In the genomic region with DNA sequence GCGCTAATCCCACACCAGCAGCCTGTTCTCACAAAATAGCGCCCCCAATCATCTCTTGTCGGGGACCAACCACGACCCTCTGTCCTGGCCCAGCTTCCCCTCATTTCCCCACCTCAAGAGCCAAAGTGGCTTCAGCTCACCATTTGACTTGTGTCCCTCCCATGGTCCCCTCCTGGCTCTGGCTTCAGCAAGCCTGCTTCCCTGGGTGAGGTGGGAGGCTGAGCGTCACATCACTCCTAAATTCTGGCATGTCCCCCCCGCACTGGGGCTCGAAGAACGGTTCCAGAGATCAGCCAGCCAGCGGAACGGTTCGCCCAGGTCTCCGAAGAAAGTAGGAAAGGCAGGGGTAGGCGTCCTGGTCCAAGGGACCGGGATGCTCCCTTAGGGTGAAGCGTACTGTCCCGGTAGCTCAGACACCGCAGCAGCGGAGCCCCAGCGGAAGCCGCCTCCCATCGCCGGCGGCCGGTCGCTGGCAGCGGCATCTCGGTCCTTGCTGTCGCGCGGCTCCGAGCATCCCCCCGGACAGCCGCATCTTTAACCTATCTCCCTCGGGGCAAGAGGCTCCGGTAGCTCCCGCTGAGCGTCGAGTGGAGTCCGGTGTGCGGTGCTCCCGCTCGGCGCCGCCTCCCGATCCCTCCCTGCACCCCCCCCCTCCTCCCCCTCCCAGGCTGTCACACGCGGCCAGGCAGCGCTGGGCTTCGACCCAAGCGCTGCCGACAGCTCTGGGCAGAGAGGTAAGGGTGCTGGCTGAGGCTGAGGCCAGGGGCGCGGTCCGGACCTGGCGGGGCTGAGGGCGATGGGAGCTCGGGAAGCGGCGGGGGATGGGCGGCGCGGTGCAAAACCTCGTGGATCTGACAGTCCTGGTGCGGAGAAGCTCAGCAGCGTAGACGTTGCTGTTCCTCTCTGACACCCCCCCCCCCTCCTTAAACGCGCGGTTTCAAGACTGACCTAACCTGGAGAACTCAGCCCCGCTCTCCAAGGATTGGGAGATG, we compare ENCODE assay signal across 7 mouse cellular contexts. TPM values are rescaled to one million over a fixed set of nuclear protein-coding genes. Genes with fewer than 3 reads are reported as not detected.
DNase-seq lines count a peak whose midpoint lies in the region; ATAC-seq lines count a peak whose summit lies in the region.

No protein-coding gene starts in this region.

- peak overlapping the region; percentile 96 for H3K4me2 ChIP-seq in hindbrain, embryonic 16.5 days (ENCODE audit: low read length)

- peak; percentile 53 for DNase-seq in Muller cell, postnatal 12 days (ENCODE audit: inconsistent ontology term)
- peak; percentile 63 to 76 for DNase-seq in cerebellum, adult 18-20 months
- peak; percentile 40 to 41 for DNase-seq in left cerebral cortex, postnatal 14 days (ENCODE audit: low spot score in 2 of 2)
- DNase-seq in right cerebral cortex, postnatal 14 days: peak; percentile 59

- peaks cover 4% of the 10 kb centered on the region for H3K36me3 ChIP-seq in hindbrain, embryonic 16.5 days (ENCODE audit: control insufficient read depth, insufficient read depth, low read length)

- H3K9ac ChIP-seq in hindbrain, embryonic 16.5 days (ENCODE audit: low read depth, low read length): peak overlapping the region; percentile 81

- peak; percentile 35 for ATAC-seq in frontal cortex, adult (ENCODE audit: low TSS enrichment)
- peak; percentile 57 for ATAC-seq in hindbrain, embryonic 16.5 days
- peak; percentile 47; the same call in 1 of the 2 replicates for ATAC-seq in megakaryocyte, adult 5-6 weeks (ENCODE audit: poor library complexity, severe bottlenecking)

- peak overlapping the region; percentile 50 for H3K4me3 ChIP-seq in hindbrain, embryonic 16.5 days (ENCODE audit: low read length)

- intact Hi-C loops in left cerebral cortex, postnatal 14 days (cut with DNase I): loop anchor here (5.0 kb wide), 3 partner anchors 34 to 69 kb away; partner anchors contain the start of genes Cryab, Fdxacb1 and Hspb2

- no peaks in the 10 kb centered on the region for H3K9me3 ChIP-seq in hindbrain, embryonic 16.5 days (ENCODE audit: control insufficient read depth, low read length)

- peak overlapping the region; percentile 73 for H3K27ac ChIP-seq in hindbrain, embryonic 16.5 days (ENCODE audit: low read depth, low read length)

- under 1% methylated on average over 58 of the region's 70 CpGs for WGBS in hindbrain, embryonic 16.5 days

- no peaks in the 10 kb centered on the region for H3K27me3 ChIP-seq in hindbrain, embryonic 16.5 days (replicated peaks; ENCODE audit: control insufficient read depth, insufficient read depth, low read length)

- peaks cover 22% of the 10 kb centered on the region for H3K4me1 ChIP-seq in hindbrain, embryonic 16.5 days (ENCODE audit: control insufficient read depth, insufficient read depth, low read depth, low read length)

RNA-seq across cellular contexts. Expression of gene Dlat, which starts 39.1 kb away (rescaled TPM):
- 58.8 and 60.1 TPM in 2 replicates for polyA plus RNA-seq in hindbrain, embryonic 16.5 days (2015; fragmentation: Nextera tagmentation; extraction: Ambion mirVana)
- 100 to 1,000 TPM; 128 to 134 TPM for total RNA-seq in left cerebral cortex, postnatal 14 days (2021)
- 27.6 and 28.5 TPM in 2 replicates for total RNA-seq in megakaryocyte, adult 5-6 weeks (2015)
- 21.7 and 34.4 TPM in 2 replicates for total RNA-seq in megakaryocyte, adult 5-6 weeks (2017)

RNA-seq across cellular contexts. Expression of gene Dixdc1, which starts 40.6 kb away (rescaled TPM):
- polyA plus RNA-seq in hindbrain, embryonic 16.5 days (2015; fragmentation: Nextera tagmentation; extraction: Ambion mirVana): 31.6 and 33.7 TPM in 2 replicates
- 10 to 100 TPM; 72.5 to 79.2 TPM for total RNA-seq in left cerebral cortex, postnatal 14 days (2021)
- not detected in 2 replicates for total RNA-seq in megakaryocyte, adult 5-6 weeks (2015)
- not detected in 2 replicates for total RNA-seq in megakaryocyte, adult 5-6 weeks (2017)

RNA-seq across cellular contexts. Expression of gene 2310030G06Rik, which starts 47.6 kb away (rescaled TPM):
- 2.1 and 2.5 TPM in 2 replicates for polyA plus RNA-seq in hindbrain, embryonic 16.5 days (2015; fragmentation: Nextera tagmentation; extraction: Ambion mirVana)
- total RNA-seq in left cerebral cortex, postnatal 14 days (2021): 1 to 10 TPM; 2.0 to 3.1 TPM
- total RNA-seq in megakaryocyte, adult 5-6 weeks (2015): not detected in 2 replicates
- not detected in 2 replicates for total RNA-seq in megakaryocyte, adult 5-6 weeks (2017)

RNA-seq across cellular contexts. Expression of gene Cryab, which starts 52.4 kb away (rescaled TPM):
- 16.3 and 20.9 TPM in 2 replicates for polyA plus RNA-seq in hindbrain, embryonic 16.5 days (2015; fragmentation: Nextera tagmentation; extraction: Ambion mirVana)
- 100 to 1,000 TPM in 1 of 2 experiments, 10 to 100 TPM in 1; 90.2 to 105 TPM for total RNA-seq in left cerebral cortex, postnatal 14 days (2021)
- total RNA-seq in megakaryocyte, adult 5-6 weeks (2015): 1.8 and 3.9 TPM in 2 replicates
- total RNA-seq in megakaryocyte, adult 5-6 weeks (2017): 0.62 and 3.1 TPM in 2 replicates

RNA-seq across cellular contexts. Expression of gene Hspb2, which starts 53.4 kb away (rescaled TPM):
- polyA plus RNA-seq in hindbrain, embryonic 16.5 days (2015; fragmentation: Nextera tagmentation; extraction: Ambion mirVana): 1.1 and 5.2 TPM in 2 replicates
- total RNA-seq in left cerebral cortex, postnatal 14 days (2021): 1 to 10 TPM; 2.3 to 2.7 TPM
- not detected in 2 replicates for total RNA-seq in megakaryocyte, adult 5-6 weeks (2015)
- total RNA-seq in megakaryocyte, adult 5-6 weeks (2017): not detected in 2 replicates

Comparison
In these comparisons a context has a peak if more than half of its experiments do, and no peak if none do; other contexts are left out.
1. Peak in every context shown above with its lines: DNase-seq, ATAC-seq, H3K4me3 ChIP-seq and H3K27ac ChIP-seq.
2. RNA of gene Dixdc1, which starts 40.6 kb away (total RNA-seq): 72.5 to 79.2 TPM in left cerebral cortex, postnatal 14 days; not detected in megakaryocyte, adult 5-6 weeks; every median in the first group is over 10 times any median in the second.